Mouse (Mus musculus): ENCODE measurements around the gene Alk.

Gene Alk

DNA sequence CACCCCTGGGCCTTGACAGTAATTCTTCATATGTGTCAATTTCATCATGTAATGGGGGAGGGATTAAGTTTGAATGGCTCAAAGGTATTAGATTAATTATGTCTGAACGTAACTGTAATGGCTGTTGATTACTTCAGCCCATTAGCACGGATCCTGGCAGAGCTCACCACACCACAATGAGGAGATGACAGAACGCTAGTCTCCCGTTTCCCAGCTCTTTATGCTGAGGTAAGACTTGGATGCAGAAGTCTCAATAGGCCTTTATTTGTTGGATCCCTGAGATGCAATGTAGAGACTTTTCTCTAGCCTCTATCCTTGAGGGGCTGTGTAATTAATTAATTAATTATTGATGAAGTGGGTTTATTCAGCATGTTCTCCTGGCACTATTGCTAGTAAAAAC lies 627.8 kb downstream of the Alk start:
- no peak for DNase-seq (ENCODE audit: low spot score)

DNA sequence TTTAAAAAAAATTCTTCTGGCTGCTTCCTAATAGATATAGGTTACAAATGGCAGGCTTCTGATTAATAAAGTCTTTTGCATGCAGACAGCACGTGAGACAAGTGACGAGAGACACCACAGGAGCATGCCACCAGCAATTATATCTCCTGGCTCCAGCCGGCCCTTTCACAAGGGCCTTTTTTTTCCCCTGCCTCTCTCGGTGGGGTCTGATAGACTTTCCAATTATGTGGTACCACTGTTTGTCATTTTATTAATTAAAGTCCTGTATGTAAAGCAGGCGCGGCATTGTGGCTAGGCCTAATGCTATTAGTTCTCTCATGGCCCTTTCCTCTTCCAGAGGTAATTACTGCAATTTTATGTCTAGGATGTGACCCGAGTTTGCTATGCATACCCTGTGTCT lies 630.7 kb downstream of the Alk start:
- no peak for DNase-seq (ENCODE audit: low spot score)

DNA sequence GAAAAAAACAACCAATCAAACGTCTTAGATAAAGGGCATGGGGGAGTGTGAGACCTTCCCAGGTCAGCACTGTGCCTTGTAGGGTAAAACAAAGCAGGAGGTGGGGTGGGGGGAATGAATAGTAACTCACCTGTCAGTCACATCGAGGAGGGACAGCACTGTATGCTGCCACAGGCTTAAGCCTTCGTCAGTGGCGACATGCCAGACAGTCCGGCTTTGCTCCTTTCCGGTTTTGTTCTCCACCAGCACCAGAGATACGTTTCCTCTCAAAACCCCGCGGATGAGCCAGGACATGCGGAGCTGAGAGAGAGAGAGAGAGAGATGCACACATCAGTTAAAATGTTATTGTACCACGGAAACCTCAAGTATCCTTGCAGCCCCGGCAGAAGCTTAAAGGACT lies 637.1 kb downstream of the Alk start:
- DNase-seq (ENCODE audit: low spot score) = no peak

DNA sequence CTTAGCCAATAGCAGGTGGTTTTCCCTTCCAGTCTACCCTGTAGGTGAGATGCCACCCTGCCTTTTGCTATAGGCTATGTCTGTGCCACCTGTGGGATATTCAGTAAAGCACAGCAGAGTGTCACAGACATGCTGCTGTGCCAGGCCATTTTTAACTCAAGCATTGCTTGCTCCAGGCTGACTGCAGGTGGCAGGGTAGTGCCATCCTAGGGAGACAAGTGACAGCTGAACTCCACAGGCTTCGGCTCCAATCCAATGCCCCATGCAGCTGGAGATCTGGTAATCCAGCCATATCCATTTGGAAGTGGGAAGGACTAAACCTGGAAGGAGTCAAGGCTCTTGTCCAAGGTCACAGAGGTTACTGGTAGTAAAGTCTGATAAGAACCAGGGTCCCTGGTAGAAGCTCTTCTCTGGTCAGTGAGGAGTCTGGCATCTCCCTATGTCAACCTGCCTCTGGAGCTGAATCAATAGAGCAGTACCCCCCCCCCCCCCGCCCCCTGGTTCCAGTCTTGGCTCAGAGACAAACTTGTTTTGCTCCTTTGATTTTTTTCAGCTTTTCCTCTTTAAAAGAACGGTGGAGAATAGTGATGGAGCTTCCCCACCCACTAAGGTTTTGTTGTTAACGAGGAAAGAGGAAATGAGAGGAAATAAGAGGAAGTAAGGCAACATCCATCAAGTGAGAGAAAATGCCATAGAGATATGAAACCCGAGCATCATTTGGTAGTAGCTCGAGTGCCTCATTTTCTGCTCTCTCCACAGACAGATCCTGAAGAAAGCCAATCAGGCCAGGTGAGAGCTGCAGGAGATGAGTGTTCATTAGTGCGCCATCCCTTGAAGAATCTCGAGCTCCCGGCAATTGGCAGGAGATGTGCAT lies 638.5 kb downstream of the Alk start:
- DNase-seq (ENCODE audit: low spot score) = peak; percentile 24

DNA sequence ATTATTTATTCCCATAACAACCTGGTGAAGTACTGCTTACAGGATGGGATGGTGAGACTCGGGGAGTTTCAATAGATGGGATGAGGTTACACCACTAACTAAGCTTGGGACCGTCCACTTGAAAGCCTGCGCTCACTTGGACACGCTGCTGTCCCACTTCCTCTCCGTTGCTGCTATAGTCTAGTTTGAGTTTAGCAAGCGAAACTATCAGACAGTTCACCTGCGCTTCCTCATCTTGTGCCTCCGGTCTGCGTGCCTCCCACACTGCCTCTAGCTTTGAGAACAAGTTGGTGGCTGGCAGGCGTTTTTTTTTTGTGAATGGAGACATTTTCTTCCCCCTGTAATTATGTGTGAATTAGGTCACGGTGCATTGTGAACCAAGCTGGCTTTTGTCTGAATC lies 639.8 kb downstream of the Alk start:
- DNase-seq (ENCODE audit: low spot score) = no peak

DNA sequence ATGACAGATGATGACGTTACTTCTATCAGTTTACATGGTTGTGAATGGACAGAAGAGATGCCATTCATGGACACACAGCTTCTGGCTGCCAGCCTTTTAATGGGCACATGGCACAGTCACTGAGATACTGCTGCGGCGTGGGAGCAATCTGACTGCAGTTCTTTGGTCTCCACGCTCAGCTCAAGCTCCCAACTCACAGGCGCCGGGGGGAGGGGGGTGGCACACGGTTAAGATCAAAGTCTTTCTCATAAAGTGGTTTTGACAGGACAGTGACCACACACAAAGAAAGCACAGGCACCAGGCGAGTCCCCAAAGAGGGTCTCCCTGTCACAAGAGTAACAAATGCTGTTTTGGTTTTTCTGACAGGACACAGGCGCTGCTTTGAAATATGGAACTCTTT lies 641.7 kb downstream of the Alk start:
- no peak for DNase-seq (ENCODE audit: low spot score)

DNA sequence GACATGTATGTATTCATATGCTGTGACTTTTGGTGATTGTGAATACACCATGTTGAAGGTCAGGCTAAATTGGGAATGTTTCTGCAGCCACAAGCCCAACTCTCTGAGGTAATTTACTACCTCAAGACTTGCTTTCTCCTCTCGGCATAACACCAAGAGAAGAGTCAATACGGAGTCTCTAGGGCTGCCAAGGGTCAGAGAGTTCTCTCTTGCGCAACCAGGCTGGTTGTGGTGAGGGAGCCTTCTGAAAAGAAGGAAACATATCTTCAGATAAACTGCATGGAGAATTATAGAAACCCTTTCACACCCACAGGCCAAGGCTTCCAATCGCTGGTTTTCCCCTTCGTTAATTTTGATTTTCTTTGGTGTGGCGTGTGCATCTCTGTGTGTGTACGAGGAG lies 649.4 kb downstream of the Alk start:
- DNase-seq (ENCODE audit: low spot score) = peak; percentile 6

DNA sequence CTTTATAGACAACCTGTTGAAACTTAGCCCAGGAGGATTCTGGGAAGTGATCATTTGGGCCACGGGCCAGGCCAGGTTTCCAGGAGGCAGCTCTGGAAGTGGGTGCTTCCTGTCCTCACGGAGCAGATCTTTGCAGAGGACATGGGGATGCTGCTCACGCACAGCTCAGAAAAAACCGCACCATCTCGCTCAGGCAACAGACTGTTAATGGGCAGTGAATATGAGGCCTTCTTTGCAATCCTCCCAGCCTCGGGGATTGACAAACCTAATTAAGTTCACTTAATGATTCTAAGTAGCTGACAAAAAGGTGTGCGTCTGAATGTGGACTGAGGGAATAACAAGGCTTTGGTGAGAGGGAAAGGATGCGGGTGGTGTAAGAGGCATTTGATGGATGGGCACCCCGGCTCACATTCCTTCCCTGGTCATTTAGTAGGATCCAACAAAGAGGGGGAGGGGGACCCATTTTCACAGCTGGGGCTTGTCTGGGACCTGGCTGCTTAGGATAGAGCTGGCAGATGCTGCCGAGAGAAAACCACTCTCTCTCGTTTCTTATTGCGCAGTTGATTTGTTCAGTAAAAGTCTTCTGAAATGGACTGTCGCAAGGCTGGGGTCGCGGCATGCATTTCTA lies 650.1 kb downstream of the Alk start:
- no peak for DNase-seq (ENCODE audit: low spot score)

DNA sequence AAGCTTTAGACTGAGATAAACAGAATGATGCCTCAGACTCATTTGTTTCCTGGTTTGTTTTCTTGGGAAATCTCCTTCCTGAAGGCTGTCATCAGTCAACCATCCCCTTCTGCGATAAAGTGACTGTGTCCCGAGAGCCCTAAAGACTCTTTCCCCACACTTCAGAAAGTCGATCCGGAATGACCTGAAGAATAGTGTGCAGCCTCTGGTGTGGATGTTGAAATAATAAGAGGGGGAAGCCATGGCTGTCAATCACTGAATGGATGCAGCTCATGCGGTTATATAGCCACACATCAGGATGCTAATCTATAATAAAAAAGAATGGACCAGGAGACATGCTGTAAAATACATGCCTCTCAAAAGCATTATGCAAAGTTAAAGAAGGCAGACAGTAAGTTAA lies 653.5 kb downstream of the Alk start:
- no peak for DNase-seq (ENCODE audit: low spot score)

DNA sequence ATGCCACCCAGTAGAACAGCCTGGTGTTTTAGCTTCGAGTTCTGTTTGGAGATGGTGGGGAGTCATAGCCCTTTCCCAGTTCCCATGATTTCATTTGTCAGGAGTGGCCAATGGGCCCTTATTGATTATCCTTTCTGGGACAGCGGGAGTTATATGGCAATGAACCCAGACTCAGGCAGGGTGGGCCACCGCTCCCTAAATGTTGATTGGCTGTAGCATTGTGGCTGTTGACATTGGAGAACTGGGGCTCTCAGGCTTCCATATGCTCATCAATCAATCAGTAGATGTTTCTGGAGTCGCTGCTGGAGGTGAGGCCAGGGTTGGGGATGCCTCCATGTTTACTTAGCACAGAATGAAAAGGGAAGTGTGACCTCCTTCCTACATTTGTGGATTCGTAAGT lies 655.7 kb downstream of the Alk start:
- no peak for DNase-seq (ENCODE audit: low spot score)

DNA sequence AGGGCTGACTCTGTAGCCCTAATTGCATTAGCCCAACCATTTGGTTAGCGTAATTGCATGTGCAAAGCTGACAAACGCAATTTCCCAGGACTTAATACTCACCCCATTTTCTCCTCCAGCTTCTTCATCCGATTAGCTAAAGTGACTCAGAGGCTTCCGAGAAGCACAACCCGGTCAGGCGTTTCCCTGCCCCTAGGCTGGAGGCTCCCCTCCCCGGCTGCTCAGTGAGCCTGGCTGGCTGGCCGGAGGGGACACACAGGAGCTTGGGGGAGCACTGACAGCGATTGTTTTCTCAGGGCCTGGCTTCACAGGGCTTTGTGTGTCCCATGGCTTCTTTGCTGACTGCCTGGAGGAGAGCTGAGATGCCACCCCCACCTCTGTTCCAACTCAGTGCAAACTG lies 657.0 kb downstream of the Alk start:
- DNase-seq (ENCODE audit: low spot score) = no peak

DNA sequence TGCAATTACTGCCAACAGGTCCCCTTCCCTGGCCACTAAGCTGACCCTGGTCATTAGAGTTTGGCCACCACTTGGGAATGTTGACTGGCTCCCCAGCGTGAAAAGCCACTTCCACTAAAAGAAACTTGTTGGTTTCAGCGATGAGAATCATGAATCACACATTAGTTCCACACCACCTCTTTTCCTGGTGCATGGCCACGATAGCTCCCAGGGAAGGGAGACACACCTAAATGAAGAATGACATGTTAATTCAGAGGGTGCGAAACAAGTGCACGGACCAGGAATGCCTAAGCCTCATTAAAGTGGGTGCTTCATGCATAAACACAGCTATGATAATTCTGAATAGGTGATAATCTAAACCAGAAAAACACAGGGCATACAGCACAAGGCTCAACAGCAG lies 660.4 kb downstream of the Alk start:
- no peak for DNase-seq (ENCODE audit: low spot score)

DNA sequence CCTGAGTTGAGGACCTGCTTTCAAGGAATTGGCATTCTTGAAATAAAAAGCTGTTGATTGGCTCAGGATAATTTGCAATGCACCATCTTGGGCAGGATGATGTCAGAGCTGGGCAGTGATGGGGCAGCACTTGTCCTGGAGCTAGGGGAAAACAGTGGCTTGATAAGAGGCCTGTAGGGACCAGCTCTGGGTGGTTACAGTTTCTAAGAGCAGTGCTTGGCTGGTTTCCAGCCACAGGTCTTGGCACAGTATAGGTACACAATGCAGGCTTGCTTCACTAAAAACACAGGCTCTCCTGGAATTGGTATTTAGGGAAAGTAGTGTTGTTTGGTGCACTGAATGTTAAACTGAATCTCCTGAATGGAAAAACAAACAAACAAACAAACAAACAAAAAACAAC lies 662.4 kb downstream of the Alk start:
- no peak for DNase-seq (ENCODE audit: low spot score)

DNA sequence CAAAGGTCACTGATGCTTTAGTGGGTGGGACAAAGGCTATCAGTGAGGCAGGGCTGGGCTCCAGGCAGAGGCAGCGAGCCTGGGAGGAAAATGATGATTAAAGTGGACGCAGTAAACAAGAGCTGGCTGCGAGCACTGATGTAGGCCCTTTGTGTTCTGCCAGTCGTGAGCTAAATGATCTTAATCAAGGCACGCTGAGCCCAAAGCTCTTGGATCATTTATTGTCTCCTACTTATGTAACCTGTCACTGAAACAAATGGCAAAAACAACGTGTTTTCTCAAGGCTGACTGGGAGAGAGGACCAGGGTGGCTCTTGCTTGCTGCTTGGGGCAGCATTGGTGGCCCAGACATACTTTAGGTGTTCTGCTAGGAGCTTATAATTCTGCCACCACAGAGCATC lies 663.0 kb downstream of the Alk start:
- DNase-seq (ENCODE audit: low spot score) = no peak

DNA sequence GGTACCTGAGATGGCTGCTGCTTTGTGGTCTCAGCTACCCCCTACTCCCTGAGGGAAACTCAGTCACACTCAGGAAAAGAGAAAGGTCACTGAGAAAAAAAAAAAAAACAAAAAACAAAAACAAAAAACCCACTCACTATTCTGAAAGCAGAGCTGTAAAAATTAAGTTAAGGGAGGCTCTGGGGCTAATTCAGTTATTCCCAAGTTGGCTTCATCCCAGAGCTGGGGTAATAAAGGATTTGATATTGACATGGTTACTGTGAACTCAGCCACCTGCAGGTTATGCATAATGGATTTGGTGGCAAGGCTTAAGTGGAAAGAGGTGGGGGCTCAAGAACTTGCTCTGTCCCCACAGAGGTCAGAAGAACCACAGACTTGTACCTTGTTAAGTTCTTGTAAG lies 667.7 kb downstream of the Alk start:
- no peak for DNase-seq (ENCODE audit: low spot score)

DNA sequence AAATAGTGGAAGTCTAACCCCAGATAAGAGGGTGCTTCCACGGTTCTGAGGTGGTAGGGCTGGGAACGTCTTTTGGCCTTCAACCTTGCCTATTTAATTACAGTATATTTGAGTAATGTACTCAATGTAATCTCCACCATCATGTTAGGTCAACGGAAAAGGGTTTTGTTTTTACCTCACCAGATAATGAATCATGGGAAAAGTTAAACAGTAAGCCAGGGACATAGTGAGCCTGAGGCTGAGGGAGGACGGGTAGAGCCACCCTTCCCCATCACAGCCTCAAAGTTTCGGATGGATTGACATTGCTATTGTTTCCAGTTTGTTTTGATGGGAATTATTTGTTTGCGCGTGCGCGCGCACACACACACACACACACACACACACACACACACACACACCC lies 668.6 kb downstream of the Alk start:
- DNase-seq (ENCODE audit: low spot score) = no peak

DNA sequence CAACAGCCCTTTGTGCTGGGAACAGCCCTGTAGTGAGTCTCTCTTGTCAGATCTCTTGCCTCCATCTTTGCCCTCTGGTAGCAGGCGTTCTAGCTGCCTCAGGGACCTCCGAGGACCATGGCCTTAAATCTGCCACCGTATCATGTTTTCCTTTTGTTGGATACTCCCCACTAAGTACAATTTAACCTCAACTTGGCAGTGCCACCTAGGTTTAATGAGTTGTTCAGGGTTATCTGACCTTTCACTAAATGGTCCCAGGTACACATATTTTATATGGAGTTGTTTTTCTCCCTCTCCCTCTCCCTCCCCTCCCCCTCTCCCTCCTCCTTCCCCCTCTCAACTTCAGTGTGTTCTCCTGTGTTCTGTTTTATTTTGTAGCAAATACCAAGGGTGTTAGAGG lies 669.1 kb downstream of the Alk start:
- DNase-seq (ENCODE audit: low spot score) = no peak

DNA sequence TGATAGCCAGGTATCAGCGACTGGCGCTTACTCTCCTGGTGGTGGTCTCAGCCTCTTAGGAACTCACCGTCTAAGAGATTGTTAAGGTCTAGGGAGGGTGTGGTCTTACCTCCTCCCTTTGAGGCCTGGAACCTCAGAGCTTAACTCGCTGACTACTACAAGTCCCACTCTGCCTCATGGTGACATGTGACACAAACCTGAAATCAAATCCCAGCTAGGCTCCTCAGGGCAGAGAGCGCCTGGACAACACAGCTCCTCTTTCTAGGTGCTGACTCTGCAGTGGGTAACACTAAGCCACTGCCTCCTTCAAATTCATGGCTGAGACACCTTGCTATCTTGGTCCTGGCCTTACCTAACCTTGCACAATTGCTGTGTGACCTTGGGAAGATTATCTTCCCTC lies 689.5 kb downstream of the Alk start:
- no peak for DNase-seq (ENCODE audit: low spot score)

DNA sequence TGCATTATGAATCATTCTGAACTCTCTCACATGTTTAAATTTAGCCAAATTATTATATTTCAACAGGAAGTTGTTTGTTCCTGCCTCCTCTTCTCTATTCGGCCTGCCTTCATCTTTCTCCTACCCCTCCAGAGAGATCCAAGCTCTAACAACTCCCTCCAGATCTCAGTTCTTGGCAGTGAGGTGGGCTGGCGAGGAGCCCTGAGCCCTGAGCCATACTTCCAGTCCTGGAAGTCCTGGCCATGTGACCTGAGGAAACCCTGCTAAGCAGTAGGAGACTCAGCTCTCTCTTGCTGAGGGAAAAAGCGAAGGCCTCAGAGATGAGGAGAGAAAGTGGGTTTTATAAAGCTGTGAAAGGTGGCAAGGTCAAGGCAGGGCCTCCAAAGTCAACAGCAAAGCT lies 689.9 kb downstream of the Alk start:
- DNase-seq (ENCODE audit: low spot score) = no peak

DNA sequence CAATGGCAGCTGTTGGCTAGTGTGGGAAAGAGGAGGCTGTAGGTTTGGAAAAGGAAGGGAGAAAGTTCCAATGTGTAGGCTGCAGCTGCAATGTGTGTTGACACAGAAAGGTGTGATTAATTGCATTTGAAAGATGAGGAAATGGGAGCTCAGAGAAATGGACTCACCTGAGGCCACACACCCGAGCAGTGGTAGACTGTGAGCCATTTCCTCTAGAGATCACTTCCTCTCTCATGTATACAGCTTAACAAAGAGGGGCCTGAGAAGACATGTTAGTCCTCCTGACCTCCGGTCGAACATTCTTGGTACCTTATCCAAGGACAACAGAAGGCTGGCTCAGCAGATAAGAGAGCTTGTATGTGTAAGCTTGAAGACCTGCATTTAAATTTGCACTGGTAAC lies 691.2 kb downstream of the Alk start:
- DNase-seq (ENCODE audit: low spot score) = no peak

DNA sequence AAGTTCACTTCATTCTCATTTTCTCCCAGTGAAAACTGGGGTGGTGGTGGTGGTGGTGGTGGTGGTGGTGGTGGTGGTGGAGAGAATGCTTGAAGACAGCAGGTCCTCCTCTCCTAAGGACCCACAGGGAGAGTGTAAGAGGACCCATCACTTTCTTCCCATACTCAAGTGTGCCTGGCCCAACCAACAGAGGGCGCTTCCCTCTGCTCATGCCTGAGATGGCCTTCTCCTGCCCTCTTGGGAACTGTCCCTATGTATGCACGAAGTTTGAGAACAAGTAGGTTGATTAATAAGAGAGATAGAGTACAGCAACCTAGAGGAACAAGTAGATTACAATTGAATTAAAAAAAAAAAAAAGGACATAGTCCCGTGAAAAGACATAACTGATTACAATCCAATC lies 695.3 kb downstream of the Alk start:
- peak; percentile 25 for DNase-seq (ENCODE audit: low spot score)

DNA sequence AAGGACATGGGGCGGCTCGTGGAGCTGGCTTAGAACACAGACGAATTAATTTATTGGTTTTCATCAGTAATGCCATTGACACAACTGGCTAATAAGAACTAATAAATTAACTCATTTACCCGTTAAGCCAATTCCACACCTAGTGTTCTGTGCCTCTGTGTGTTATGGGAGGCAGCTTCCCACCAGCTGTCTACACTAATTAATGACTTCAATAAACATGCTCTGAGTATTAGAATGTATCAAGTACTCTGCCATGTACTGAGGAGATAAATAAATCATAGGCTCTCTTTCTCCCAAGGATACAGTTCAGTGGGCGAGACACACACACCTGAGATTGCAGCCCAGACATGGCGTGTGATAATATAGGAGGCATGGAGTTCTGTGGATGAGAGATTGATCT lies 723.1 kb downstream of the Alk start:
- DNase-seq (ENCODE audit: low spot score) = no peak

DNA sequence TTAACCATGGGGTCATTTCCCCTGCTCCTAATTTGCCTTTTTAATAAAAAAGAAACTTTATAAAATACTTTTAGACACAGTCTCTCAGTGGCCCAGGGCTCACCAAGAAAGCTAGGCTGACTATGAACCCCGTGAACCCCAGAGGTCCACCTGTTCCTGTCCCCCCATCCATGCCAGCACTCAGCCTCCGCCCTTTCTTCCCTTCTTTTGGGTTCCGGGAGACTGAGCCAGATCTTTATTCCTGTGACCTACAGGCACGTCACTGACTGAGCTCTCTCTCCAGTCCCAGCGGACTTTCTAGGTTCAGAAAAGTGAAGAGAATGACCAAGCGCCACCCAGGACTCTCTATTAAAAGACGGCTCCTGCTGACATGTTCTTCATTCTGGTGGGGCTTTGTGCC lies 728.9 kb downstream of the Alk start:
- no peak for DNase-seq (ENCODE audit: low spot score)

DNA sequence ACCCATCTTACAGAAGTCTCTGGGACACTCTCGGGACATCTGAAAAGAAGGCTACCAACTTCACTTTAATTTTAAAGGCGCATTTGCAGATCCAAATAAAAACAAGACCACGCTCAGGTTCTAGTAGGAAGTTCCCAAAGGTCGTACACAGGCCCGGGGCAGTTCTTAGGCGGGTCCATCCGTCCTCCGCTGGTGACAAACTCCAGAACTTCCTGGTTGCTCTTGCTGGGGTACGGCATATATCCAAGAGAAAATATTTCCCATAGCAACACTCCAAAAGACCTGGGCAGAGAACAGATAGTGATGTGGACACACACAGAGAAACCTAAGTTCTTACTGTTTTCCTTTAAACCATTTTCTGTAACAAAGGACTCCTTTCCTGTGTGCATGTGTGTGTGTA lies 729.6 kb downstream of the Alk start:
- no peak for DNase-seq (ENCODE audit: low spot score)
